Mouse (Mus musculus): ENCODE results near the gene Ern1.
"Not testable (repeated sequence)": the region's sequence is repeated elsewhere in the genome, so short reads cannot be mapped to it uniquely, and the experiment has no call there.

Gene Ern1

GRCm38 (mm10) chr11:106502631-106503424 lies 15.2 kb upstream of the Ern1 start:
- DNase-seq (ENCODE audit: low read depth, low spot score), result no peak

DNA sequence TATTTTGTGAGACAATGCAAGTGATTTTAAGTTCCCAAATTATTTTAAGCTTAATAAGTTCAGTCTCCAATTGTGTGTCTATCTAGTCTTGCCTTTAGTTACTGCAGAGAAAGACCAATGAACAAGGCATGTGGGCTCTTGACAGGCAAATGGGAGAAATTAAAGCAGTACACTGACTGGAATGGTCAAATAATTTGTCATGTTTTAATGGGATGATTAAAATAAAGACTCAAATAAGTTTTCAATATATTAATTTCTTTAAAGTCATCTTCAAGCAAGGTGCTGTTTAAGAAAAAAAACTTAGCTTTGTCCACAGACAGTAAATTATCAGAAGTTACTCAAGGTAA lies 14.5 kb upstream of the Ern1 start:
- DNase-seq (ENCODE audit: low read depth, low spot score), result no peak

DNA sequence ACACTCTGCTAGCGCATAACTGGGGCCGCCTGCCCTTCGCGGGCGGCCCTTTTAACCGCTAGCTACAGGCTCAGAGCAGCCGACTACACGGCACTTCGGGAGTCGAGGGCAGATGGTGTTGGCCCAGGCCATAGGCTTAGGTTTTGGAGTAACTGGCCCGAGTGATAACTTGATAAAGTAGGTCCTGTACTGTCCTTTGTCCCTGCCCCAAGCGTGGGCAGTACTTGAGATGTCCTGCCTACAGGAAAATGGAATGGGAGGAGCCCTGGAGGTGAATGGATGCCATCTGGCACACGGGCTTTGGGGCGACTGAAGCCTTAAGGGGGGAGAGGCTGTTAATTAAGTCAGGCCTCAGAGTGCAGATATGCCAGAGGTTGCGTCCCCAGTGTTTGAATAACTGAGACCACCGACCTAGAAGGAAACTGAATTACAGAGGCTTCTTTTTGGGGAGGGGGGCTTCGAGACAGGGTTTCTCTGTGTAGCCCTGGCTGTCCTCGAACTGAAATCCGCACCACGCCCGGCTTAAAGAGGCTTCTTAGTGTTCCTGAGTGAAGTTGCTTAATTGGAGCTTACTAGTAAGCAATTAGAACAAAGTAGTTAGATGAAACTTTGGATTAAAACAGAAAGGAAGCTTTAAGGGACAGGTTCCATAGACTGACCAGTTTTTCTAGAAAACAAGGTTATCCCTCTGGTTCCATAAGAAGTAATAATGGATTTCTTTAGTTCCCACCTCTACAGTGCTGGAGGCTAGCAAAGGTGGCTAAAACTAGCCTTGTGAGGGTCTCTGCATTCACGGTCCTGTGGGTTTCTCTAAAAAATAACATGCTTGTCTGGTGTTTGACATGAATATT lies 13.9 kb upstream of the Ern1 start:
- DNase-seq (ENCODE audit: low read depth, low spot score), result no peak

GRCm38 (mm10) chr11:106500393-106501307 lies 13.0 kb upstream of the Ern1 start:
- DNase-seq (ENCODE audit: low read depth, low spot score), result peak; percentile 96

- no peak for DNase-seq (ENCODE audit: low read depth, low spot score)
Measured at GRCm38 (mm10) chr11:106498739-106499379, 11.2 kb upstream of the Ern1 start.

DNA sequence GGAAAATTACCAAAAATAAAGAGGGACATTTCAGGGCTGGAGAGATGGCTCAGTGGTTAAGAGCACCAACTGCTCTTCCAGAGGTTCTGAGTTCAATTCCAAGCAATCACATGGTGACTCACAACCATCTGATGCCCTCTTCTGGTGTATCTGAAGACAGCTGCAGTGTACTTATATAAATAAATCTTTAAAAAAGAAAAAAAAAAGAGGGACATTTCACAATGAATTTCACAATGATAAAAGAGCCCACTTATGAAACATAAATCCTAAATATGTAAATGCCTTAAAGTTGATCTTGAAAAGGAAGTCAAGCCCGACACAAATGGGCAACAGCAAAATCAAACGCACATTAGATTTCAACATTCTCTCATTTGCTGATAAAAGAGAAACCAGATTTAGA lies 10.3 kb upstream of the Ern1 start:
- DNase-seq (ENCODE audit: low read depth, low spot score), result no peak

GRCm38 (mm10) chr11:106497009-106497408 lies 9.4 kb upstream of the Ern1 start:
- DNase-seq (ENCODE audit: low read depth, low spot score), result not testable (repeated sequence)

- DNase-seq (ENCODE audit: low read depth, low spot score), result no peak
Measured at GRCm38 (mm10) chr11:106492984-106493669, 5.5 kb upstream of the Ern1 start.

- peak; percentile 89 for DNase-seq (ENCODE audit: low read depth, low spot score)
Measured at GRCm38 (mm10) chr11:106491393-106491792, 3.7 kb upstream of the Ern1 start.

DNA sequence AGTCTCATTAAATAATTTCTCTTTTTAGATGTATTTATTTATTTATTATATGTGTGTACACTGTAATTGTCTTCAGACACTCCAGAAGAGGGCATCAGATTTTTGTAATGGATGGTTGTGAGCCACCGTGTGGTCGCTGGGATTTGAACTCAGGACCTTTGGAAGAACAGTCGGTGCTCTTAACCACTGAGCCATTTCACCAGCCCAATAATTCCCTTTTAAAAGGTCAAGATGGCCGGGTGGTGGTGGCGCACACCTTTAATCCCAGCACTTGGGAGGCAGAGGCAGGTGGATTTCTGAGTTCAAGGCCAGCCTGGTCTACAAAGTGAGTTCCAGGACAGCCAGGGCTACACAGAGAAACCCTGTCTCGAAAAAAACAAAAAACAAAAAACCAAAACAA lies 2.9 kb upstream of the Ern1 start:
- not testable (repeated sequence) for DNase-seq (ENCODE audit: low read depth, low spot score)

DNA sequence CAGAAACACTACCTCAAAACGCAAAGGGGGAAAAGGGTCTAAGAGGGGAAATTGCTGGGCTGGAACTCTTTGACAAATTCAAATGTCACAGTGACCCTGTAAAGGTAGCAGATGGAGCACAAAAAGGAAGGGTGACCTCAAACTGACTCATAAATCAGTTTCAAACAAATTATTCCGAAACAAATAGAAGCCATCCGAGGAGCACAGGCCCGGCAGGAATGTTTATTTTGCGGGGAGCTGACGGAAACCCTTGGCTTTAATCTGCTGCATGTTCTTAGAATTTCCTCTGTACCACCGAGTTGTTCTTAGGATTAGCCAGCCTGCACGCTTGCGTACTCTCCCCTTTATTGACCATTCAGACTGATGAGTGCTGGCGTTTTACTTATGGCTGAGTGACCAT lies 2.4 kb upstream of the Ern1 start:
- DNase-seq (ENCODE audit: low read depth, low spot score), result no peak

DNA sequence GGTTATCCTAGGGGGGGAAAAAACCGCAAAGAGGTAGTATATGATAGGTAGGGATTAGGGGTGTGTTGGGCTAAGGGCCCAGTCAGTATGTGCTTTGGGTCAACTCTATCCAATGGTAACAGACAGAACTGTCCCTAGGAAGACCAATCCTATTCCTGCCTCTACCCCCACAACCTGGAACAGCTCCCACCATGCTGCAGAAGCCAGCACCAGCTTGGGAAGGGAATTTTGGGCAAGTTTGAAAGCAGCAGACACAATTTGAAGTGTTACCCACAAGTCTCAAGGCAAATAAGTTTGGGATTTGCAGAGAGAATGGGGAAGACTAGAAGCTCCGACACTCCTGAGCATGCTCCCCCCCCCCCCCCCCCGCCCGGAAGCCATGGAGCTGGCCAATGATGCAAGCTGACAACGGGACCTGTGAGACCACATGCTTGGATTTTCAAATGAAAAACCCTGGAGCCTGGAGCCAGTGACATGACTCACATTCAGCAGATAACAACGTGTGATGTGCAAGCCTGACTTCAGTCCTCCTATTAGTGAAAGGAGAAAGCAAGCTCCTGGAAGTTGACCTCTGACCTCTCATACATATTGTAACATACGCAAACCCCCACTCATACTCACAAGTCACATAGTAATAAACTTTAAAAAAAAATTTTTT lies 1.5 kb upstream of the Ern1 start:
- DNase-seq (ENCODE audit: low read depth, low spot score), result no peak

DNA sequence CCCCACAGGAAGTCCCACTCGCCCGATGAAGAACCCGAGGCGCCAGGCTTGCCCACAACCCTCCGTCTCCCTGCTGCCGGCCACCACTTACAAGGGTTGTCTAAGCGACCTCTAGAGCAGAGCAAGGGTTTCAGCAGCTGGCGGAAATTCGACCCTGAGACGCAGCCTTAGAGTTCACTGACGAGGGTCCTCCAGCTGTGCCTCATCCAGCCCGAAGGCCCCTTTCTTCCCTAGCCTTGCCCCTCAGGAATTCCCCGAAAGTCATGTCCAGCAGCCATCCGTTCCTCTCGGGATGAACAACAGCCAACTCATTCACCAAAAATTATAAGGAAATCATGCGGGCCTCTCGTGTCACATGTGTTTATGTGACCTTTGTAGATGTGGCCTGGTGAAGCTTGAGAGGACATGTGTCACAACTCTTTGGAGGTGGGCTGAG lies 492 bp upstream of the Ern1 start:
- no peak for DNase-seq (ENCODE audit: low read depth, low spot score)

- DNase-seq (ENCODE audit: low read depth, low spot score), result peak; percentile 43
Measured at GRCm38 (mm10) chr11:106486866-106487732, 553 bp downstream of the Ern1 start.

DNA sequence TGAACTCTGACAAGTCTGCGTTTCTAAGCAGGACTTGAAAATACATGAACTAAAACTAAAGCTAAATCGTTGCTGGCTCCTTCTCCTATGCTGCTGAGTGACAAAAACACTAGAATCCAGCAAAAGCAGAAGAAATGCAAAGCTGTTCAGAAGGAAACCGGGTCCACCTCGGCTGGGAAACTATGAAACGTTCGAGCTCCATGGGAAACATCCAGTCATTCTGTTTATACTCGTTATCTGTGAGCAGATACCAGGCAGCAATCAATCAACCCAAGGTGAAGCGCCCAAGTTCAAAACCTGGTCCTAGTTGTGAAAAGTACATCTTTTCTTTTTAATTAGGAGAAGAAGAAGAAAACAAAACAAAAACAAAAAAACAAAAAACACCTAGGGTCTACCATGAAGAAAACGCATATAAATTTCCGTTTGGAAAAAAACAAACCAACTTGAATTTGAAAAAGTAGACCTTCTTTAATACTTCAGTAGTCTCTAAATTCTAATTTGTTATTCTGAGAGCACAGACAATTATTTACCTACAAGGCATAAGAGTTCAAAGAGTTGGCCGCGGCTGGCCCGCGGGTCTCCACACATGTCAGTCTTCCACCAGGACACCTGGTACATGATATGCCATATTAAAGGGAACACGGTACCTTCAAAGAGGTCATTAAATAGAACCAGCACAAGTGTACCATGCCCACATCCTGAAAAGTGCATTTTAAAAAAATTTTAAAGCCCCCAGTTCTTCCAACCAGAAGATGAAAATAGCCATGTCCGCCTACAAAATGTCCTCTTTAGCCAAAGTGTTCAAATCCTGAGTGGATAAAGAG lies 1.4 kb downstream of the Ern1 start:
- peak; percentile 25 for DNase-seq (ENCODE audit: low read depth, low spot score)

- DNase-seq (ENCODE audit: low read depth, low spot score), result no peak
Measured at GRCm38 (mm10) chr11:106485611-106486010, 2.0 kb downstream of the Ern1 start.

- no peak for DNase-seq (ENCODE audit: low read depth, low spot score)
Measured at GRCm38 (mm10) chr11:106484875-106485274, 2.8 kb downstream of the Ern1 start.

GRCm38 (mm10) chr11:106482867-106483266 lies 4.8 kb downstream of the Ern1 start:
- no peak for DNase-seq (ENCODE audit: low read depth, low spot score)

Data from CD4-positive, CD25-positive, alpha-beta regulatory T cell, adult 2 months (primary cell).